Mouse (Mus musculus) embryonic facial prominence, embryonic 13.5 days (tissue): ENCODE measurements around the gene Insl3. TPM values are rescaled to one million over a fixed set of nuclear protein-coding genes. Genes with fewer than 3 reads are reported as not detected.
"Not testable (repeated sequence)": the region's sequence is repeated elsewhere in the genome, so short reads cannot be mapped to it uniquely, and the experiment has no call there.

Experiments
- ATAC-seq: fragments of 200-750 bp; cut with Nextera tagmentation; 2 replicates; pipeline ENCODE4 v1.8.0; 2017; ENCODE audit warnings: low read depth; ENCODE audit not compliant: insufficient number of reproducible peaks, insufficient read depth, low FRiP score, low TSS enrichment
- H3K27ac ChIP-seq: fragments of 300-500 bp; sonication (generic); 2 replicates; pipeline ENCODE4 v1.5.1; 2015; ENCODE audit warnings: moderate library complexity, mild to moderate bottlenecking, inconsistent platforms
- H3K27me3 ChIP-seq: fragments of 300-500 bp; sonication (generic); 2 replicates; pipeline ENCODE4 v1.6.1; 2015; ENCODE audit warnings: mild to moderate bottlenecking, inconsistent platforms
- H3K36me3 ChIP-seq: fragments of 300-500 bp; sonication (generic); 2 replicates; pipeline ENCODE4 v1.6.1; 2015; ENCODE audit warnings: mild to moderate bottlenecking, inconsistent platforms
- H3K4me1 ChIP-seq: fragments of 300-500 bp; sonication (generic); 2 replicates; pipeline ENCODE4 v1.6.1; 2015; ENCODE audit warnings: inconsistent platforms
- H3K4me2 ChIP-seq: fragments of 300-500 bp; sonication (generic); 2 replicates; pipeline ENCODE4 v1.6.1; 2015; ENCODE audit warnings: moderate library complexity, mild to moderate bottlenecking, inconsistent platforms
- H3K4me3 ChIP-seq: fragments of 300-500 bp; sonication (generic); 2 replicates; pipeline ENCODE4 v1.5.1; 2015; ENCODE audit warnings: mild to moderate bottlenecking, inconsistent platforms
- H3K9ac ChIP-seq: fragments of 300-500 bp; sonication (generic); 2 replicates; pipeline ENCODE4 v1.6.1; 2015; ENCODE audit warnings: mild to moderate bottlenecking, inconsistent platforms
- H3K9me3 ChIP-seq: fragments of 300-500 bp; sonication (generic); 2 replicates; pipeline ENCODE4 v1.6.1; 2016; ENCODE audit warnings: inconsistent platforms
- WGBS: fragments of 180-500 bp; shearing (Covaris S2); methylation state at CpG from one replicate; pipeline ENCODE4 v1.1.7; 2015; ENCODE audit warnings: mixed read lengths; 5-methylcytosine and 5-hydroxymethylcytosine counted together
- polyA plus RNA-seq: library from polyadenylated mRNA; unstranded; fragments of >200 nt; fragmentation: Nextera tagmentation; extraction: Ambion mirVana; gene quantifications from 2 replicates; pipeline ENCODE4 v1.2.1, GENCODE M21; 2015

Gene Insl3
- polyA plus RNA-seq, 1 experiment from 2014 or later, result 0.89 TPM

GRCm38 (mm10) chr8:71693166-71694041 is 4.4 kb downstream of the Insl3 start:
- Histone ChIP-seq H3K27me3 (peaks cover 93% of the 10 kb centered on the region), H3K4me2 (peak overlapping the region; percentile 50), H3K9me3 (0 out of 2 replicates have a peak, but pooled peaks cover 2% of the 10 kb centered on the region), H3K27ac (no peak overlapping the region), H3K4me1 (peaks cover 21% of the 10 kb centered on the region), H3K36me3 (no peaks in the 10 kb centered on the region), H3K4me3 (peak overlapping the region; percentile 25), H3K9ac (no peak overlapping the region)
- 8% methylated on average over 68 of the region's 68 CpGs for WGBS
- ATAC-seq, result no peak

GRCm38 (mm10) chr8:71695456-71695855 is 6.4 kb downstream of the Insl3 start:
- H3K36me3 ChIP-seq, H3K9ac ChIP-seq, H3K4me2 ChIP-seq, H3K27ac ChIP-seq, ATAC-seq, H3K4me3 ChIP-seq, H3K9me3 ChIP-seq: not testable (repeated sequence)
- Histone ChIP-seq H3K27me3 (peaks cover 93% of the 10 kb centered on the region), H3K4me1 (peaks cover 18% of the 10 kb centered on the region)
- 61% methylated on average over 12 of the region's 12 CpGs for WGBS

GRCm38 (mm10) chr8:71700493-71701269 is 11.7 kb downstream of the Insl3 start:
- Histone ChIP-seq H3K9me3 (no peaks in the 10 kb centered on the region), H3K27ac (no peak overlapping the region), H3K4me1 (peaks cover 9% of the 10 kb centered on the region), H3K4me3 (peak overlapping the region; percentile 29), H3K9ac (peak overlapping the region; percentile 46), H3K4me2 (peak overlapping the region; percentile 39), H3K27me3 (peaks cover 91% of the 10 kb centered on the region), H3K36me3 (no peaks in the 10 kb centered on the region)
- 10% methylated on average over 29 of the region's 29 CpGs for WGBS
- ATAC-seq, result no peak

GRCm38 (mm10) chr8:71701414-71702086 is 12.5 kb downstream of the Insl3 start, which contains the start of gene B3gnt3:
Gene B3gnt3, minus strand, starts transcription at chr8:71701789.
- peaks cover 9% of the 10 kb centered on the region for H3K4me1 ChIP-seq
- no peaks in the 10 kb centered on the region for H3K36me3 ChIP-seq
- H3K4me2 ChIP-seq, result peak within 1 kb of the TSS; percentile 39
- WGBS, result 21% methylated on average over 32 of the region's 34 CpGs
- H3K9me3 ChIP-seq, result no peaks in the 10 kb centered on the region
- no peak for ATAC-seq
- no peak within 1 kb of the TSS for H3K27ac ChIP-seq
- H3K27me3 ChIP-seq, result peaks cover 87% of the 10 kb centered on the region
- H3K9ac ChIP-seq, result peak within 1 kb of the TSS; percentile 46
- peak within 1 kb of the TSS; percentile 29 for H3K4me3 ChIP-seq

- Histone ChIP-seq H3K36me3 (no peaks in the 10 kb centered on the region), H3K4me1 (peaks cover 9% of the 10 kb centered on the region), H3K9ac (no peak overlapping the region), H3K4me2 (no peak overlapping the region), H3K4me3 (no peak overlapping the region), H3K27me3 (peaks cover 86% of the 10 kb centered on the region), H3K9me3 (no peaks in the 10 kb centered on the region), H3K27ac (no peak overlapping the region)
- WGBS, result 30% methylated on average over 4 of the region's 4 CpGs
- ATAC-seq, result no peak
Measured at GRCm38 (mm10) chr8:71702087-71702432, 13.0 kb downstream of the Insl3 start.

GRCm38 (mm10) chr8:71702923-71703322 is 13.9 kb downstream of the Insl3 start:
- no peak for ATAC-seq
- Histone ChIP-seq H3K9ac (no peak overlapping the region), H3K4me2 (no peak overlapping the region), H3K36me3 (no peaks in the 10 kb centered on the region), H3K4me3 (no peak overlapping the region), H3K4me1 (peaks cover 9% of the 10 kb centered on the region), H3K9me3 (no peaks in the 10 kb centered on the region), H3K27ac (no peak overlapping the region), H3K27me3 (peaks cover 90% of the 10 kb centered on the region)
- 81% methylated on average over 3 of the region's 3 CpGs for WGBS

GRCm38 (mm10) chr8:71703400-71703799 is 14.4 kb downstream of the Insl3 start:
- H3K4me2 ChIP-seq, H3K36me3 ChIP-seq, H3K27ac ChIP-seq, H3K9ac ChIP-seq, ATAC-seq, H3K9me3 ChIP-seq, H3K4me3 ChIP-seq, H3K4me1 ChIP-seq: not testable (repeated sequence)
- peaks cover 91% of the 10 kb centered on the region for H3K27me3 ChIP-seq

- Histone ChIP-seq H3K36me3 (no peaks in the 10 kb centered on the region), H3K4me1 (peaks cover 9% of the 10 kb centered on the region; the same call in 1 of the 2 replicates), H3K27me3 (peaks cover 66% of the 10 kb centered on the region), H3K9ac (no peak overlapping the region), H3K4me3 (no peak overlapping the region), H3K27ac (no peak overlapping the region), H3K4me2 (no peak overlapping the region), H3K9me3 (no peaks in the 10 kb centered on the region)
- WGBS, result 33% methylated on average over 8 of the region's 8 CpGs
- no peak for ATAC-seq
Measured at GRCm38 (mm10) chr8:71707874-71708273, 18.9 kb downstream of the Insl3 start.

- peak overlapping the region; percentile 22; the same call in 1 of the 2 replicates for H3K4me3 ChIP-seq
- WGBS, result 31% methylated on average over 25 of the region's 25 CpGs
- peaks cover 9% of the 10 kb centered on the region; the same call in 1 of the 2 replicates for H3K4me1 ChIP-seq
- H3K36me3 ChIP-seq, result no peaks in the 10 kb centered on the region
- no peak for ATAC-seq
- H3K9ac ChIP-seq, result 0 out of 2 replicates have a peak overlapping the region, but pooled peaks have one; percentile 16
- peaks cover 52% of the 10 kb centered on the region for H3K27me3 ChIP-seq
- no peak overlapping the region for H3K27ac ChIP-seq
- peak overlapping the region; percentile 55 for H3K4me2 ChIP-seq
- no peaks in the 10 kb centered on the region for H3K9me3 ChIP-seq
Measured at GRCm38 (mm10) chr8:71709134-71709799, 20.3 kb downstream of the Insl3 start.

- H3K9me3 ChIP-seq, result no peaks in the 10 kb centered on the region
- 0 out of 2 replicates have a peak overlapping the region, but pooled peaks have one; percentile 16 for H3K9ac ChIP-seq
- H3K27ac ChIP-seq, result no peak overlapping the region
- 21% methylated on average over 25 of the region's 25 CpGs for WGBS
- H3K4me1 ChIP-seq, result peaks cover 9% of the 10 kb centered on the region; the same call in 1 of the 2 replicates
- peak overlapping the region; percentile 55 for H3K4me2 ChIP-seq
- peak overlapping the region; percentile 22 for H3K4me3 ChIP-seq
- H3K27me3 ChIP-seq, result peaks cover 45% of the 10 kb centered on the region
- peak; percentile 16; the same call in 1 of the 2 replicates for ATAC-seq
- H3K36me3 ChIP-seq, result no peaks in the 10 kb centered on the region
Measured at GRCm38 (mm10) chr8:71709800-71710446, 20.9 kb downstream of the Insl3 start.
